Mouse (Mus musculus): ENCODE measurements around the gene Clca3a1. TPM values are rescaled to one million over a fixed set of nuclear protein-coding genes. Genes with fewer than 3 reads are reported as not detected.
"Not testable (repeated sequence)": the region's sequence is repeated elsewhere in the genome, so short reads cannot be mapped to it uniquely, and the experiment has no call there.

Gene Clca3a1
- polyA plus RNA-seq, 1 experiment from 2014 or later: 2.6 TPM

DNA sequence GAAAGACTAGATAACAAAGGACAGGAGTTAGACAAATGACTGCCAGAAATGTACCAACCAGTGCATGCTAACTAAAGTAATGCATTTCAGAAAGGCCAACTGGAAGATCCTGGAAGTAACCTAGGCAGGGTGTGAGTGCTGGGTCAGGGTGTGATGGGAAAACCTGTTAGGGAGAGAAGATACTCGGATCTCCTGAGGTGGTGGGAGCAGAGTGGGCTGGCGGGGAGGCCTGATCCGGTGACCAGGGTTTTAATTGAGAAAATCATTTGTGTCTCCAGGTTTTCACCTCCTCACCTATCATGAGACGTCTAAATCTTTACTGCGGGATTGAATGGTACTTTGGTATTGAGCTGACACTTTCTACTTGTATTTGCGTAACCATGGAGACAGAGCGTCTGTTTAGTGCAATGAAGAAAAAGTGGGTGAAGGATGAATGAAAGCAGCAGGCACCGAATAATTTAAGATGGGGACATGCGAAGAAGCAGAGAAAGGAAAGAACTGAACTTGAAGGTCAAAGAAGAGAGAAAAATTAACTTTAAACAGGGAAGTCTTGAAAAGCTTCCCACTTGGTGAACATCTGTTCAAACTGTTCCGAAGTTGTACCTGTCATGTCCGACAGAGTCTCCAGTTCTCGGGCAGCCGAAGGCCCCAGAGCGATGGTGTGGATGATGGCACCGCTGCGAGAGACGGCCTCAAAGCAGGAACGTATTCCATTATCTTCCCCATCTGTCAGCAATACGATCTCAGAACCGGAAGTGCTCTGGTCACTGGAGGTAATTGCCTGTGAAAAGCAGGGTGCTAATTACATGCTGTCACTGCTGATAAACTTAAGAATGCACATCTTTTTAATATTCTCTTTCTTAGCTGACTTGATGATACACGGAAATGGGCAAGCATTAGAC lies 11.5 kb downstream of the Clca3a1 start:
- not testable (repeated sequence) for H3K4me3 ChIP-seq (replicated peaks); H3K27ac ChIP-seq; H3K4me1 ChIP-seq (replicated peaks); DNase-seq; H3K27me3 ChIP-seq; H3K36me3 ChIP-seq; ATAC-seq (ENCODE audit: low read depth); H3K4me2 ChIP-seq; H3K9ac ChIP-seq; H3K9me3 ChIP-seq (replicated peaks)
- 69% methylated on average over 21 of the region's 21 CpGs for WGBS (ENCODE audit: insufficient replicate concordance)

DNA sequence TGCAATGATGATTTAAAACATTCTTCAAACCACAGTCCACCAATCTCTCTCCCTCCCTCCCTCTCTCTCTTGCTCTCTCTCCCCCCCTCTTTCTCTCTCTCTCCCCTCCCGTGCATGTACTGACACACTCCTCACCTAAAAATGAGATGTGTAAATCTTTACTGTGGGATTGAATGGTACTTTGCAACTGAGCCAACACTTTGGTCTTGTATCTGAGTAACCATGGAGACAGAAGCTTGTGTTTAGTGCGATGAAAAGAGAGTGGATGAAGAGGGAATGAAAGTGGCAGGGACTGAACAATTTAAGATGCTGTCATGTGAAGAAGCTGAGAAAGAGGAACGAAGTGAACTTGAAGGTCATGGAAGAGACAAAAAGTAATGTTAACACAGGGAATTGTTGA lies 13.1 kb downstream of the Clca3a1 start:
- WGBS (ENCODE audit: insufficient replicate concordance): 35% methylated on average over 3 of the region's 3 CpGs

DNA sequence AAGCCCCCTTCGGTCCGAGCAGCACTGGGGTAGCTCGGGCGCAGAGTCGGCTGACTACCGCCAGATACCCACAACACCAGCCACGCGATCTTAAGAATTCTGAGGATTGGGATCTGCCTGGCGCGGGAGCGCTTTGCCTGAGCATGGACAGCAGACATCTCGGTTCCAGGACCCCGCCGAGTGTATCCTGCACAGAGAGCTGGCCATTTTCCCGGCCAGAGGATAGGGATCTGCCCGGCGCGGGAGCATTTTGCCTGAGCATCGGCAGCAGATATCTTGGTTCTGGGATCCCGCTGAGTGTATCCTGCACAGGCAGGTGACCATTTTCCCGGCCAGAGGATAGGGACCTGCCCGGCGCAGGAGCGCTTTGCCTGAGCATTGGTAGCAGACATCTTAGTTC lies 22.4 kb downstream of the Clca3a1 start:
- not testable (repeated sequence) for ATAC-seq (ENCODE audit: low read depth); H3K4me1 ChIP-seq (replicated peaks); H3K9me3 ChIP-seq (replicated peaks); H3K36me3 ChIP-seq; H3K4me3 ChIP-seq (replicated peaks); H3K27me3 ChIP-seq; DNase-seq; H3K27ac ChIP-seq; H3K9ac ChIP-seq; H3K4me2 ChIP-seq
- WGBS (ENCODE audit: insufficient replicate concordance): 65% methylated on average over 24 of the region's 24 CpGs

More for the DNA sequence above, 13.1 kb downstream of the Clca3a1 start:
- not testable (repeated sequence) for DNase-seq; H3K36me3 ChIP-seq; H3K9me3 ChIP-seq (replicated peaks); H3K4me1 ChIP-seq (replicated peaks); H3K4me2 ChIP-seq; H3K27me3 ChIP-seq; H3K4me3 ChIP-seq (replicated peaks); H3K27ac ChIP-seq; H3K9ac ChIP-seq; ATAC-seq (ENCODE audit: low read depth)

DNA sequence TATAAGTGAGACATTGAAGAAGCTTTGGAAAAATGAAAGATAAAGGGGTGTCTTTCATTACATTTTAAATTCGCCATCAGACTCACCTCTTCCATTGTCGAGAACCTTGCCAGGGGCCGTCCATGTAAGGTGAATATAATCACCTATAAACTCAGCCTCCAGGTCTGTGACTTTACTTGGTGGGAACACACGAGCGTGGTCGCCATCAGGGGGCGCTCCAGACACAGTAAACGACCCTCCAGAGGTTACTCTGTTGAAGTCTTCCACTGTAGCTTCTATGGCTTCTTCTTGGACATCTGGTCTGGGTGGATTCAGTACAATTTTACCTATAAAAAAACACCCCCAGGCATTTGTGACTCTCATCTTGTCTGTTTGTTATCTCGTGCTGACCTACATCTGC lies 23.9 kb downstream of the Clca3a1 start:
- Histone ChIP-seq H3K9me3 (replicated peaks) (no peaks in the 10 kb centered on the region), H3K4me3 (replicated peaks) (no peak overlapping the region), H3K4me2 (no peak overlapping the region), H3K4me1 (replicated peaks) (no peaks in the 10 kb centered on the region), H3K27me3 (no peaks in the 10 kb centered on the region), H3K36me3 (no peaks in the 10 kb centered on the region), H3K9ac (no peak overlapping the region), H3K27ac (no peak overlapping the region)
- no peak for DNase-seq
- WGBS (ENCODE audit: insufficient replicate concordance): 15% methylated on average over 9 of the region's 9 CpGs
- no peak for ATAC-seq (ENCODE audit: low read depth)

DNA sequence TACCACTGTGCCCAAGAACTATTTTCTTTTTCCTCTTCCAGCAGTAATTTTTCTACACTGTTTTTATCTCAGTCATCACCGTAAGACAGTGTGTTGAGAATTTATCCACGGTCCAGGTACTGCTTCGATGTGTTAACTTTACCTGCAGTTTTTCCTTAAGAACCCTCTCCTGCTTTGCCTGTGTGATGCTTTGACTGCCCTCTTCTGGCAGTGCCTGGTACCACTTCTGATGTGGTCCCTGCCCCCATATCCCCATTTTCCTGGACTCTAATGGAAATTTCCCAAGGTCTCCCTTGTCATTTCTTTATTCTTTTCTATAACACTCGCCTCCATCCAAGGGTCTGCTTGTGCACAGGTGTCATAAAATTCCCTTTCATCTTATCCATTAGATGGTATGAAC lies 37.3 kb downstream of the Clca3a1 start:
- H3K4me3 ChIP-seq (replicated peaks): no peak overlapping the region
- no peak overlapping the region for H3K27ac ChIP-seq
- H3K9ac ChIP-seq: no peak overlapping the region
- H3K4me2 ChIP-seq: no peak overlapping the region
- ATAC-seq (ENCODE audit: low read depth) (no peak), DNase-seq (peak; percentile 44)
- 29% methylated on average over 4 of the region's 4 CpGs for WGBS (ENCODE audit: insufficient replicate concordance)
- H3K27me3 ChIP-seq: no peaks in the 10 kb centered on the region
- peaks cover 22% of the 10 kb centered on the region for H3K4me1 ChIP-seq (replicated peaks)
- H3K36me3 ChIP-seq: no peaks in the 10 kb centered on the region
- no peaks in the 10 kb centered on the region for H3K9me3 ChIP-seq (replicated peaks)

DNA sequence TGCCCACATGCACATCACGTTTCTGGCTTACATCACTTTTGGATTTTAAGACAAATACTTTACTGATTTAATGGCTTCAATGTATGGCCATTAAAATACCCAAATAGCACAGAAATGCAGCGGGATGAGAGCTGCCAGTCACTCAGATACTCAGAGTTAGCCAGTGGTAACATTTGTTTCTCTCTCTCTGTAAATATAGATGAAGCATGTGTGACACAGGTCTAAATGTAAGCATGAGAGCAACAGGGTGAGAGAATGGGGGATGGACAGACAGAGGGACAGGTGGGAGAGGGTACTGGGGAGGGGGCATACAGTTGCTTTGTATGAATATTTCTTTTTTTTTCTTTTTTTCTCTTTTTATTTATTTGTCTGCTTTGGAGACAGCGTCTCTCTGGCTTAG lies 38.2 kb downstream of the Clca3a1 start:
- not testable (repeated sequence) for DNase-seq; ATAC-seq (ENCODE audit: low read depth); H3K4me3 ChIP-seq (replicated peaks); H3K9me3 ChIP-seq (replicated peaks); H3K27me3 ChIP-seq; H3K4me2 ChIP-seq; H3K36me3 ChIP-seq; H3K9ac ChIP-seq
- H3K4me1 ChIP-seq (replicated peaks): peaks cover 30% of the 10 kb centered on the region
- 87% methylated on average over 3 of the region's 3 CpGs for whole genome bisulfite sequencing (ENCODE audit: insufficient replicate concordance)
- 0 out of 2 replicates have a peak overlapping the region, but pooled peaks have one; percentile 54 for H3K27ac ChIP-seq

DNA sequence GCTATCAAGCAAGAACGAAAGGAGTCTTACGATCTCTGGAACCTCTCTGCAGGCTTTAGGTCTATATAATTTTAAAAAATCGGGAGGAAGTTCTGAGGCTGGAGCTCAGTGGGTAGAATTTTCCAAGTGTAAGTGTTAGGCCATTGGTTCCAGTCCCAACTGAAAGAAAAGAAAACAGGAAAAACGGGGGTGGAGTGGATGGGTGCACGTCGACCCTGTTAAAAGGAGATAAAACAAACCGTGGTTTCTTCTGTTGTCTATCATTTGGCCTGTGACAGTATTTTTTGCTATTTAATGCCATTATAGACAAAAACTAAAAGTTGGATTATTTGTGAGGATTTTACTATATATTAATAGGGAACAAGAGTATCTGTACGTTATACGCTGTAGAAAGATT lies 38.9 kb downstream of the Clca3a1 start:
- no peak for DNase-seq
- Histone ChIP-seq H3K4me2 (peak overlapping the region; percentile 88), H3K9ac (peak overlapping the region; percentile 59), H3K4me3 (replicated peaks) (peak overlapping the region; percentile 98), H3K27ac (peak overlapping the region; percentile 100), H3K4me1 (replicated peaks) (peaks cover 36% of the 10 kb centered on the region), H3K27me3 (no peaks in the 10 kb centered on the region), H3K9me3 (replicated peaks) (no peaks in the 10 kb centered on the region), H3K36me3 (no peaks in the 10 kb centered on the region)
- 33% methylated on average over 9 of the region's 9 CpGs for WGBS (ENCODE audit: insufficient replicate concordance)
- ATAC-seq (ENCODE audit: low read depth): no peak

DNA sequence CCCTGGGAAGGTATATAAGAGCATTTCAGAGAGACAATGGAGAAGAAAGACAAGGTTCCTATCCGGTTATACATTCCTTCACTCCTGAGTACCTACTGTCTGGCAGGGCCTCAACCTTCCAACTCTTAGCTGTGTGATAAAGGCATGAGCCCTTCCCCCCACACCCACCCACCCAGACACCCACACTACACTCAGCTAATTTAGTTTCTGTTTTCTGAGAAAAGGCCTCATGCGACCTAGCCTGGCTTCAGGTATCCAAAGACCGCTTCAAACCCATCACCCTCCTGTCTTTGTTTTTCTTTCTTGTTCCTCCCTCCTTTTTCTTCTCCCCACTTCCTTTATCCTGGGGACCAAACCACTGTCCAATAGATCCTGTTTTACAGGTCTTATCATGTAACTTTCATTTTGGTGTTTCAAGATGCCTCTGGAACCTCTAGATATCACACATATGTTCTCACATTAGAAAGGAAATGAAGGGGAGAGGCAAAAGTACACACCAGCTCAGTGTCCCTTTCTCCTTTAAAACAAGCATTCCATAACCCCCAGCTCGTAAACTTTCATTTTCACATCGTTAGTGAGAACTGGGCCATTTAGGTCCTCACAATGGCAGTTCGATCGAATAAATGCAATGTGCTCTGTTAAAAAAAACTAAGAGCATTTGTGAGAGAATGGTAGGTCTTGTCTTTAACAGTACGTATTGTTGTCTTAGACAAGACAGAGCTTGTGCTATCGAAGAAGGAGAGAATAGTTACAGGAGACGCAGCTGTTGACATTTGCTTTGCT lies 39.5 kb downstream of the Clca3a1 start:
- 32% methylated on average over 10 of the region's 10 CpGs for WGBS (ENCODE audit: insufficient replicate concordance)
- ATAC-seq (ENCODE audit: low read depth) (no peak), DNase-seq (no peak)
- no peaks in the 10 kb centered on the region for H3K9me3 ChIP-seq (replicated peaks)
- H3K9ac ChIP-seq: peak overlapping the region; percentile 59
- H3K27me3 ChIP-seq: no peaks in the 10 kb centered on the region
- H3K27ac ChIP-seq: peak overlapping the region; percentile 100
- no peaks in the 10 kb centered on the region for H3K36me3 ChIP-seq
- H3K4me1 ChIP-seq (replicated peaks): peaks cover 41% of the 10 kb centered on the region
- peak overlapping the region; percentile 98 for H3K4me3 ChIP-seq (replicated peaks)
- H3K4me2 ChIP-seq: peak overlapping the region; percentile 88

DNA sequence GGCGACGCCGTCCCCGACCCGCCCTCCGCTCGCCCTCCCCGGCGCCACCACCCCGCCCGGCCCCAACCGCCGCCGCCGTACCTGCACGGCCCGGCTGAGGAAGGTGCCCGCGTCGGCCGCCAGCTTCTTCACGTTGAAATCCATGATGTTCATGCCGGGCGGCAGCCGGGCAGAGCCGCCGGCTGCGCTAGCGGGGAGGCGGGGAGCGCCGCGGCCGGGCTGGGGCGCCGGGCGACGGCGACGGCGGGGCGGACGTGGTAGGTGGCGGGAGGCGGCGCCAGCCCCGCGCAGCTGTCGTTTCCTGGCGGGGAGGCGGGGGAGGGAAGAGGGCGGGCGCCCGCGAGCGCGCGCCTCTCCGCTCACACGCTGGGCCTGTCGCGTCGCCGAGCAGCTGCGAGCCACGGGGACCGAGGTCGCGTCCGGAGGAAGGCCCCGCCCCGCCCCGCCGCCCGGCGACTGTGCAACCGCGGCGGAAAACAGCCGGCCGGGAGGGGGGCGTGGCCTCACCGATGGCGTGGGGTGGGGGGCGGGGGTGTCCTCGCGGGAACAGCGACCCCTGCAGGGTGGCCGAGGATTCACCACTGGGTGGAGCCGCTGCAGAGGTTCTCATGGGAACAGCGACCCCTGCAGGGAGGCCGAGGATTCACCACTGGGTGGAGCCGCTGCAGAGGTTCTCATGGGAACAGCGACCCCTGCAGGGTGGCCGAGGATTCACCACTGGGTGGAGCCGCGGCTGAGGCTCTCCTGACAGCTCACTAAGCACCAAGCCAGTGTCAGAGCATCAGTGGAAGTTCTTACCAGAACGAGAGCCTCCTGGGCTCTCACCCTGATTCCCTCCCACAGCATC lies 40.7 kb downstream of the Clca3a1 start, which contains the start of gene Sh3glb1:
Gene Sh3glb1, minus strand, starts transcription at position 435 of the 847 bp plus-strand sequence.
- Histone ChIP-seq H3K27me3 (no peaks in the 10 kb centered on the region), H3K36me3 (no peaks in the 10 kb centered on the region), H3K27ac (peak within 1 kb of the TSS; percentile 100), H3K4me2 (peak within 1 kb of the TSS; percentile 88), H3K4me3 (replicated peaks) (peak within 1 kb of the TSS; percentile 98), H3K9ac (peak within 1 kb of the TSS; percentile 97), H3K9me3 (replicated peaks) (no peaks in the 10 kb centered on the region), H3K4me1 (replicated peaks) (peaks cover 49% of the 10 kb centered on the region)
- ATAC-seq (ENCODE audit: low read depth): peak; percentile 86
- DNase-seq: peak; percentile 91
- WGBS (ENCODE audit: insufficient replicate concordance): under 1% methylated on average over 71 of the region's 98 CpGs

DNA sequence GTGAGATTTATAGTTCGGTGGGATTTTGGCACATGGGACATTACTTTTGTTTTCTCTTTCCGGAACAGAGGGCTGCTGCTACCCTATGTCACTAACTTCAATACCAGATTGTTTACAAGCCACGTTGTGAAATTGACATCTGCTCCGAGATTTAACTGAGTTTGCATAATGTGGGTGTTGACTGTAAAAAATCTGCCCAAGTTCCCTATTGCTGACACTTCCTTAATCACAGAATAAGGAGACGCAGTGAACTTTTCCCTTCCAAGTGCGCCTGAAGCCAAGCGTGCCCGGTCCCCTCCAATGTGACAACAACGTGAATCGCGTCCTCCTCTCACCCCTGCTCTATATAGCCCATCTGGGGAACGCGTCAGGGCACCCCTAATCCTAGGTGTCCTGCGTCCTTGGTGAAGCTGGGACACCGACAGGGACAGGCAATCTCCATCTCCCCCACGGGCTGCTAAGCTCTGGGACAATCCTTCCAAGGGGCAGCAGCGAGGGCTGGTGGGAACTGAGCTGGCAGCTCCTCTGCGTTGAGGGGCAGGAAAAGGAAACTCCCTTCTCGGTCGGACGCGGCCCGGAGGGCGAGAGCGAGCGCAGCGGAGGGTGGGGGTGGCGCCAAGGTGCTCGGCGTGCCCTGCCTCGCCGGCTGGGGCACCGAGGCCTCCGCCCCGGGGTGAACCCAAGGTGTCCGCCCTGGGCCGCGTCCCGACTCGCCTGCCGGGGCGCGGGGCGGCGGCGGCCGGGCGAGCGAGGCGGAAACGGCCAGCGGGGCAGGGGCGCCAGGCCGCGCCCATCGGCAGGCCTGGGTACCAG lies 41.5 kb downstream of the Clca3a1 start:
- H3K27ac ChIP-seq: peak overlapping the region; percentile 100
- H3K4me2 ChIP-seq: peak overlapping the region; percentile 88
- H3K27me3 ChIP-seq: no peaks in the 10 kb centered on the region
- H3K4me1 ChIP-seq (replicated peaks): peaks cover 57% of the 10 kb centered on the region
- no peaks in the 10 kb centered on the region for H3K9me3 ChIP-seq (replicated peaks)
- peak overlapping the region; percentile 97 for H3K9ac ChIP-seq
- no peaks in the 10 kb centered on the region for H3K36me3 ChIP-seq
- H3K4me3 ChIP-seq (replicated peaks): peak overlapping the region; percentile 98
- ATAC-seq (ENCODE audit: low read depth) (peak; percentile 72), DNase-seq (peak; percentile 71)
- under 1% methylated on average over 55 of the region's 56 CpGs for WGBS (ENCODE audit: insufficient replicate concordance)
